Mouse (Mus musculus) liver, adult (tissue): ENCODE data around the gene Dnah3.

ENCODE experiments used
- GATA4 ChIP-seq: IDR thresholded peaks from 2 replicates; pipeline ENCODE4 v1.6.1; 2014; ENCODE audit warnings: mild to moderate bottlenecking, low read length; ENCODE audit not compliant: insufficient replicate concordance

The Dnah3 gene

GRCm38 (mm10) chr7:120080177-120080576 lies 14.9 kb downstream of the Dnah3 start:
- no peak for TF ChIP-seq GATA4

DNA sequence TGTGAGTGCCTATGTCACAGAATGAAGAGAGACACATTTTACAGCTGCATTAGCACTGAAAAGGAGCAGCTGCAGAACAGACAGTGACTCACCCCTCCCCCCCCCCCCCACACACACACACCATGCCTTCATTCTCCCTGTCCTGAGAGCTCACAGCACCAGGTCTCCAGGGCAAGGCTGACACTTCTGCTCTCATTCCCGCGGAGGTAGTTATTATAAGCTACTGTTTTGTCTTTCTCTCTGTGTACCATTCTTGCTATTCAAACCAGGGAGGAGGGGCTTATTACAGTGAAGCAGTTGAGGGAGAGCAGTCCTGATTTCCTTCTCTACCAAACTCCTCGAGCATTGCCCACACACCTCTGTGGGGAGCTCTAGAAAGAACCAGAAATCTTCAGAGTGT lies 25.9 kb downstream of the Dnah3 start:
- no peak for TF ChIP-seq GATA4

DNA sequence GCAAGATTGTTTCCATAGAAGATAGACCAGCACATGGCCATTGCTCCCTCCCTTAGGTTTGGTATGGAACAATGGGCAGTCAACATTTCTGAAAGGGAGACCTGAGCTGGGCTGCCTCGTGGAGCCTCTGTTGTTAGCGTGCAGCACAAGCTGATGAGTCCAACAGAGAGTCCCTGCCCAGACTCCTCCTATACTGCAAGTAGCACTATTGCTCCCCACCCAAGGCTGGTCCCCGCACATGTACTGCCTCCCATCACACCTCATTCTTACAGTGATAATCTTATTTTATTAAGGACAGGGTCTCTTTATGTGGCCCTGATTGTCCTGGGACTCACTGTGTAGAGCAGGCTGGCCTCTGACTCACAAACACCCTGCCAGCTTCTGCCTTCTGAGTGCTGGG lies 27.0 kb downstream of the Dnah3 start:
- TF ChIP-seq GATA4, result no peak

DNA sequence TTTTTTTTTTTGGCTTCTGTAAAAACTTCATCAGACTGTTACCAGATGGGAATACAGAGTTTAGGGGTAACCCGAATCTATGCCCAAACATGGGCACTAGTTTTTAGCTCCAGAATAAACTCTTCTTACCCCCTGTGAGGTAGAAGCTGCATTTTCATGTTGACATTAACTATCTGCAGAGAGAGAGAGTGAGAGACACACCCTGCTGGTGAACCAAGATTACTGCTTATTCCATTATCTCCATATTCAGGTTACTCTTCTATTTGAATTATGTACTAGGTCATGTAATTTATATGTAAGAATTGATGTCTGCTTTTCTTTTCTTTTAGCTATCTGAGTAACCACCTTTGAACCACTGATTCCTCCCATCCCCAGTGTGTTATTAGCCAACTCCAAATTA lies 31.0 kb downstream of the Dnah3 start:
- no peak for TF ChIP-seq GATA4

GRCm38 (mm10) chr7:120055479-120055878 lies 39.6 kb downstream of the Dnah3 start:
- no peak for TF ChIP-seq GATA4

GRCm38 (mm10) chr7:120054016-120054415 lies 41.1 kb downstream of the Dnah3 start:
- no peak for TF ChIP-seq GATA4

GRCm38 (mm10) chr7:120050447-120050846 lies 44.6 kb downstream of the Dnah3 start:
- TF ChIP-seq GATA4, result no peak

- no peak for TF ChIP-seq GATA4
Observed at GRCm38 (mm10) chr7:120043990-120044389, 51.1 kb downstream of the Dnah3 start.

GRCm38 (mm10) chr7:120036422-120036821 lies 58.7 kb downstream of the Dnah3 start:
- no peak for TF ChIP-seq GATA4

DNA sequence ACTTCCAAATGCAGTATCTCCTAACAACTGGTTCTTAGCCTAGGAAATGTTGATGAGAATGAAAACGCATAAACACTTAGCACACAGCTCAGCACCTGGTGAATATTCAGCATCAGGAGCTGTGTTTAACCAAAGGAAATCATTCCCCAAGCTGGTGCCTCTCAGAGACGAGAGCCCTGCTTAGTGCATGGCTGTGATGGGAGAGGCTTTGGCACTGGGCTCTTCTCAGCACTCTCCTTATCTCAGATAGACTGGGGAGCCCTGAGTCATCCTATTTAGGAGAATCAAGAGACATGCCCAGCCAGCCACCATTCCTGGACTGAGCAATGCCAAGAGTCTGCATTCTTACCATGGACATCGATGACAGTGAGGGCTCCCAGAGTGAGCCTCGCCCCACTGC lies 60.1 kb downstream of the Dnah3 start:
- no peak for TF ChIP-seq GATA4

DNA sequence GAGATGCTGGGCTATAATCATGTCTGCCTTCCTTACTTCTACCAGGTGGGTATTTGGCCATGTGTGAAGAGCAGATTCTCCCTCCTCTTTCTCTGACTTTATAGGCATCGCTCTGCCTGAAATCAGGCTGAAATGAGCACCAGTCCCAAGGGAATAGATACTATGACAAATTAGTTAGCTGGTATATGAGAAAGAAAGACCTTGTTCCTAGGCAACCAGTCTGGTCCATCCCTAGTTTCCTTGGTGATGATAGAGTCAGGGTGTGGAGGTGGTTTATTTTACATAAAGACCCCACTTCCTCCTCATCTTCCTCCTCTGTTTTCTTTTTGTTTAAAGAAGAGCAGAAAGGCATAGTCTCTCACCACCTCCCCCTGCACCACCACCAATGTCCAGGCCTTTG lies 60.5 kb downstream of the Dnah3 start:
- no peak for TF ChIP-seq GATA4

GRCm38 (mm10) chr7:120028669-120029068 lies 66.4 kb downstream of the Dnah3 start:
- no peak for TF ChIP-seq GATA4

GRCm38 (mm10) chr7:119997066-119997465 lies 98.0 kb downstream of the Dnah3 start:
- no peak for TF ChIP-seq GATA4

DNA sequence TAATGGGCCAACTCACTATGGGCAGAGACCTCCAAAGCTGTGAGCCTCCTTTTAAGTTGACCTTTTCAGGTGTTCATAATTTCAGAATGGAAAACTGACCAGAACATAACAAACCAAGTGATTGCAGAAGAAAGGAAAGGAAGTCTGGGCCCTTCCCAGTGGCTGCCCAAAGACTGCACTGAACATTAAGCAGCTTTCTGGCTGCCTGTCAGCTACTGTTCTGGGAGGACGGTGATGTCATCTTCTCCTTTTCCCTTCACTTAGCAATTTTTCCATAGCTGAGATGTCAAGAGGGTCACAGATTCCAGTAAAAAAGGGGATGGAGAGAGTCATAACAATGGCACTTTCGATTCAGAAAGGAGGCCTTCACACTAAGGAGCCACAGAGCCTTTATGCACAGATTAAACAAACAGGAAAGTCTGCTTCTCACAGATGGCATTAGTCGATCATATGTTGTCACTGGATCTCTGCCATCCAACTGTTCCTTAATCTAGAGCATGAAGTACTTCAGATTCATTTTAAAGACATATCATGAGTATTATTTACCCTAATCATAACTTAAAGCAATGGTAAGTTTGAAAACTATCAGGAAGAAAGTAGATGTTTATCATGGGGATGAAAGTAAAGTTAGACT lies 109.7 kb downstream of the Dnah3 start:
- TF ChIP-seq GATA4, result no peak

GRCm38 (mm10) chr7:119980170-119980569 lies 114.9 kb downstream of the Dnah3 start:
- TF ChIP-seq GATA4, result no peak

- TF ChIP-seq GATA4, result no peak
Observed at GRCm38 (mm10) chr7:119978576-119978975, 116.5 kb downstream of the Dnah3 start.

- TF ChIP-seq GATA4, result no peak
Observed at GRCm38 (mm10) chr7:119977574-119977973, 117.5 kb downstream of the Dnah3 start.

DNA sequence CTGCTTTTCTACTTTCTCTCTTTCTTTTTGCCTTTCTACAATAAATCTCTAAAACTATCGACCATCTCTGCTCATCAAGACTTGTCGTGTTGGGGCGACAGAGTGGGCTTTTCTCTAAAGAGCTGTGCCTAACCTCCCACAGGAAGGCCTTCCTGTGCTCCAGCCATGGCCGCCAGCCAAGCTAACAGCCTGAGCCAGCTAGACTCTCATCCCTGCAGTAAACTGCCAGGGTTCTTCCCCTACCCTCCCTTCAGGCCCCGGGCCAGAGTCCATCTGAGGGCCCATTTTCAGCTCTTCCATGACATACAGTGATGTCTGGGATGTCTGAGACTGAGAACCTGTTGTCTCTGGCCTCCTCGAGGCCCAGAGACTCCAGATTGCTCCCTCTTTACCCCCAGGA lies 118.8 kb downstream of the Dnah3 start:
- TF ChIP-seq GATA4, result no peak

GRCm38 (mm10) chr7:119974214-119974613 lies 120.9 kb downstream of the Dnah3 start:
- no peak for TF ChIP-seq GATA4
